Mouse (Mus musculus) heart, postnatal 36 days (tissue): ENCODE data around the gene Znrf1. TPM values are rescaled to one million over a fixed set of nuclear protein-coding genes. Genes with fewer than 3 reads are reported as not detected.

Experiments used
- DNase-seq, 2 experiments: peaks; one replicate each; pipeline ENCODE4 v3.0.0; 2021 to 2022
- intact Hi-C: fragments of 180-260 bp; cut with DNase I; formaldehyde crosslinking; loops from one replicate; pipeline ENCODE4 v1.15.1; 2025
- total RNA-seq, 2 experiments: library from RNA; stranded (reverse); gene quantifications; 2 replicates each; pipeline ENCODE4 v1.2.3; 2021

Znrf1 gene
- total RNA-seq, 2 experiments from 2014 or later = 56.4 to 59.3 TPM

DNA sequence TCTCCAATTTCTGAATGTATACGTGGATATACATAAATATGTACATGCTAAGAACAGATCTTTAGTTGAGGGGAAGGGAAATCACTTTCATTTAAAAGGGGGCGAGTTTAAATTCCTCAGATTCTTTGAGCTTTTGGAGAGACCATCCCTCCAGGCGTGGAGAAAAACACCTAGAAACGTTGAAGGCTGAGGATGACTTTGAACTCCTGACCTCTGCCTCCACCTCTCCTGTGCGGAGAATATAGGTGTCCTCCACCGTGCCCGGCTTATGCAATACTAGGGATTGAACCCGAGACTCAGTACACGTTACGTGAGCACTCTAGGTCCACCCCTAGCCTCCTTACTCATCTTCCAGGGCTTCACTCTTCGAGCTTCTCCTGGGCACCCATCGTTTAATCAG, 4.7 kb upstream of the Znrf1 start:
- intact Hi-C loops = no loop called here
- no peak for DNase-seq

DNA sequence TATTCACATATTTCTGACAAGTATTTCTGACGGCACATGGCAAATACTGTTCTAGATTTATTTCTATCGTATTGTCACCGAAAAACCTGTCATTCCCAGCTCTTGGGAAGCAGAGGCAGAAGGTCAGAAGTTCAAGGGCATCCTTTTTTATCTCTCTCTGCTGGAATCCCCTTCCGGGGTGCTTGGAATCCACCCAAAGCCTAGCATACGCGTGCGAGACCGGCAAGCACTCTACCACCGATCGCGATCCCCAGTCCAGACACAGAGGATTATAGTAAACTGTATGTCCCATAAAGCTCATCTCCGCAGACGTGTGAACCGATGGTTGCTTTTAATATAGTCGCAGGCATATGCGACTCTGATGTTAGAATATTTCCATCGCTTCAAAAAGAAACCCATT, 4.3 kb upstream of the Znrf1 start:
- DNase-seq = no peak
- intact Hi-C loops = loop anchor here (2.0 kb wide), 1 partner anchor 21 kb away; no protein-coding TSS in a partner anchor

DNA sequence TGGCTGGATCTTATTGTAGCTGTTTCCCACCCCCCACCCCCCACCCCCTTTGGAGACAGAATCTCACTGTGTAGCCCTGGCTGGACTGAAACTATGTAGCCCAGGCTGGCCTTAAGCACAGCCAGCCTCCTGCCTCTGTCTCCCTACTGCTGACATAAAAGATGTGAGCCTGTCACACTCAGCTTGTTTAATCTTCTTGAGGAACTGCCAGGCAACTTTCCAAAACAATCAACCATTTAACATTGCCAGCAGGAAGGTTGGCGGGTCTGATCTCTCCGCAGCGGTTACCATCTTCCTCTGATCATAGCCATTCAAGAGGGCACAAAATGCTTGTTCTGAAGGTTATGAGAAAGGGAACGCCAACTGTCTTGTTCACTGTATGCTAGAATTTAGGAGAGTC, 2.4 kb upstream of the Znrf1 start:
- DNase-seq = no peak
- intact Hi-C loops = loop anchor here (2.0 kb wide), 1 partner anchor 23 kb away; no protein-coding TSS in a partner anchor

DNA sequence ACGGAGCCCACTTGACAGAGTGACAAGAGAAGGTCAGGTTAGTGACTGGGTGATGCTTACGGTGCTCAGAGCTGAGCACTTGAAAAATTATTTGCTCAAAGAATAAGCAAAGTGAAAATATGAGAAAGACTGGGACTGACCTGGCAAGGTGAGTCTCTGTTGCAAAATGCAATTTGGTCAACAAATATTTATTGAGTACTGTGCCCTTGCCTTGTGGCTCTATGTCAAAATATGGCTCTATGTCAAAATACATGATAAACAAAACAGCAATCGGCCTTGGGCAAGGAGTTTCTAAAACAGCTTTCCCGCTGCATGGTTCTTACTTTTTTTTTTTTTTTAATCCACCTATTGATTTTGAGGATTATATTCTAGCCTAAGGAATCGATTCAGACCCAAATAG, 406 bp upstream of the Znrf1 start:
- DNase-seq = no peak
- intact Hi-C loops = loop anchor here (5.0 kb wide), 1 partner anchor 193 kb away; no protein-coding TSS in a partner anchor

DNA sequence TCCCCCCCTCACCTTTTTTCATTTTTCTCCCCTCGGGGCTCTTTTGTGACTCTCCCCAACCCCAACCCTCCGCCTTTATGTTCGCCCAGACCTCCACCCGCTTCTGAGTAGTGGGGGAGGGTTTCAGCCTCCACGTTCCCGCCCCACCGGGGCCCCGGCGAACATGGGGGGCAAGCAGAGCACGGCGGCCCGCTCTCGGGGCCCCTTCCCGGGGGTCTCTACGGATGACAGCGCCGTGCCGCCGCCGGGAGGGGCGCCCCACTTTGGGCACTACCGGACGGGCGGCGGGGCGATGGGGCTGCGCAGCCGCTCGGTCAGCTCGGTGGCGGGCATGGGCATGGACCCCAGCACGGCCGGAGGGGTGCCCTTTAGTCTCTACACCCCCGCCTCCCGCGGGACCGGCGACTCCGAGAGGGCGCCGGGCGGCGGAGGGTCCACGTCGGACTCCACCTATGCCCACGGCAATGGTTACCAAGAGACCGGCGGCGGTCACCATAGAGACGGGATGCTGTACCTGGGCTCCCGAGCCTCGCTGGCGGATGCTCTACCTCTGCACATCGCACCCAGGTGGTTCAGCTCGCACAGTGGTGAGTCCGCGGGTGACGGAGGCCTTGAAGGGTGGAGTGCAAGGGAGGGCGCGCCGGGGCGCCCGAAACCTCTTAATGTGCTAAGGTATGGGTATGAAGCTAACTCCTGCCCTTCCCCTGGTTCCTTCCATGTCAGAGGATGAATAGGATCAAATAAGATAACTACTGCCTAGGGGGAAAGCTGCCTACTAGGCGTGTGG, 1.3 kb downstream of the Znrf1 start:
- intact Hi-C loops = loop anchor here (1.0 to 5.0 kb wide), 3 partner anchors 14 to 195 kb away; no protein-coding TSS in a partner anchor
- DNase-seq = peak; percentile 45 to 56

DNA sequence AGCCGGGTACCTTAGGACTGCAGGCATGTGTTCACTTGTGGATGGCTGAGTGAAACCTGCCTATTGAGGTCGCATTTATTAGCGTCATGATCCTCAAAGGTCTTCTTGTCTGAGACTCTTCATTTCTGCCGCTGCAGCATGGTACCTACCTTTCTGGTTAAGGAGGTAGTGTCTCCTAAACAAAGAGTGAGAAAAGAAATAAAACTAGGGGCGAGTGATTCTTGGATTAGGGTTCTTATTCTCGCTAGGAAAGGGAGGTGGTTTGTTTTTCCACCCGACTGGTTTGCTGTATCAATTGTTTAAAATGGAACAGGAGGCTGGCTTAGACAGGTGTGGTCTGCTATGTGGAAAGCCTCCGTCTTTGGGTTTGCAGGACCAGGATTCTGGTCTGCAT, 1.9 kb downstream of the Znrf1 start:
- DNase-seq = no peak
- intact Hi-C loops = loop anchor here (2.0 to 5.0 kb wide), 3 partner anchors 13 to 195 kb away; no protein-coding TSS in a partner anchor

DNA sequence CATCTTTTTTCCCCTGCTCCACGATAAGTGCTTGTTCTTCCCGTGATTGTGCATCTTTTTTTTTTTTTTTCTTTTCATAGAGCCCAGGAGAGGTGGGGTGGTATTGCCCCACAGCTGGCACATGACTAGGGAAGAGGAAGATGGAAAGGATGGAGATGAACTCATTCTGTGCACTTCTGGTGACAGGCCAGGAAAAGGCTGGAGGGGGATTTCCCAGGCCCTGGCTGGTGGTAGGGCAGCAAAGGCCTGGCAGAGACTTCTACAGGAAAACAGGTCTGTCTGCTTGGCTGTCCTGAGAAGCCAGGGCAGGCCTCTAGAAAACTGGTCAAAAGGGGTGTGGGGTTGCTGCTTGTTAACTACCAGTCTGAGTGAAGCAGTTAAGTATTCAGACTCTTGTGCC, 2.3 kb downstream of the Znrf1 start:
- intact Hi-C loops = loop anchor here (2.0 to 5.0 kb wide), 2 partner anchors 59 to 196 kb away; no protein-coding TSS in a partner anchor
- DNase-seq = no peak

DNA sequence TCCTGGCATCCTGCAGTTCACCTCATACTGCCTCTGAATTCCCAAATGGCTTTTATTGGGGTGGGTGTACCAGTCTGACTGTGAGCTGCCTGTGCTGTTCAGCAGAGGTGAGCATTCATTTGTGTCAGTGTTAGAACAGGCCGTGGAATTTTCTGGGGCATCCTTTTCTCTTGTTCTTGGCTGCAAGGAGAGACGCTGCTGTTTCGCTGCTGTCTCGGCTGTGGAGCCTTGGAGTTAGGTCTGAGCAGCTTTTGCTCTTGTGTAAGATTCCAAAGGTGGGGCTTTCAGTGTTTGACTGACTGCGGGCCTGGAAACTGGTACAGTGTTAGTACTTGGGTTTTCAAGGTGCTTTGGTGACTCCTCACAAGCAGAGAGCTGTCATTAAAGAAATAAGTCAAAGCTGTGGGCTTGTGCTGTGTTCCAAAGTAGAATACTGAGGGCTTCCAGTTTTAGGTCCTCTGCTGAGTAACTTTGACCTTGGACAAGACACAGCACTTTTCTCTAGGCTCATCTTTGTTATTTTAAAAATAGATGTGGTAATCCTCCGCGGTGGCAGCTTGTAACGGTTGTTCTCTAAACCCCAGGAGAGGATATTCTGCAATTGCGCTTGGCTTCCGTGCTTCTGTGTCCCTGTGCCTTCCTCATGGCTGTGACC, 3.7 kb downstream of the Znrf1 start:
- intact Hi-C loops = loop anchor here (2.0 to 5.0 kb wide), 2 partner anchors 57 to 197 kb away; no protein-coding TSS in a partner anchor
- DNase-seq = peak in 1 of 2 experiments; percentile 49

DNA sequence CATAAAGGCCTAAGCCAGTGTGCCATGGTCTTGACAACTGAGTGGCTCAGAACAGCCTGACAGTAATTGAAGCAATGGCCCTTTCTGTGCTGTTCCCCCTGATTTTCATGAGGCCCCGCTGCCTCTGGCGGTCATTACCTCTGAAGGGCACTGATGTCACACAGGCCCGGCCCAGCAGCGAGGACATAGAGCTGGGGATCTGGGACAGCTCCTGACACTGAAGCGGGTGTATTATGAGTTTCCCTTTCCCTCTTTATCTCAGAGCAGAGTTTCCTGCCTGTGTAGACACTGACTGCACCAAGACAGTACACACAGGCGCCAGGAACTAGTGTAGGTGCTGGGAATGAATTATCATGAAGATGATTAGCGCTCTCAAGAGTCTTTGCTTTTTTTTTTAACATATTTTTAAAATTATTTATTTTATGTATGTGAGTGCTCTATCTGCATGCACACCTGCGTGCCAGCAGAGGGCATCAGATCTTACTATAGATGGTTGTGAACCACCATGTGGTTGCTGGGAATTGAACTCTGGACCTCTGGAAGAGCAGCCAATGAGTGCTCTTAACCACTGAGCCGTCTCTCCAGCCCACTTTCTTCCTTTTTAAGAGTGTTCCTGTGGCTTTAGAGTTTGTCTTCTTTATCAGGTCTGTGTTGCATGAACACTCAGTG, 7.9 kb downstream of the Znrf1 start:
- no peak for DNase-seq
- intact Hi-C loops = no loop called here

DNA sequence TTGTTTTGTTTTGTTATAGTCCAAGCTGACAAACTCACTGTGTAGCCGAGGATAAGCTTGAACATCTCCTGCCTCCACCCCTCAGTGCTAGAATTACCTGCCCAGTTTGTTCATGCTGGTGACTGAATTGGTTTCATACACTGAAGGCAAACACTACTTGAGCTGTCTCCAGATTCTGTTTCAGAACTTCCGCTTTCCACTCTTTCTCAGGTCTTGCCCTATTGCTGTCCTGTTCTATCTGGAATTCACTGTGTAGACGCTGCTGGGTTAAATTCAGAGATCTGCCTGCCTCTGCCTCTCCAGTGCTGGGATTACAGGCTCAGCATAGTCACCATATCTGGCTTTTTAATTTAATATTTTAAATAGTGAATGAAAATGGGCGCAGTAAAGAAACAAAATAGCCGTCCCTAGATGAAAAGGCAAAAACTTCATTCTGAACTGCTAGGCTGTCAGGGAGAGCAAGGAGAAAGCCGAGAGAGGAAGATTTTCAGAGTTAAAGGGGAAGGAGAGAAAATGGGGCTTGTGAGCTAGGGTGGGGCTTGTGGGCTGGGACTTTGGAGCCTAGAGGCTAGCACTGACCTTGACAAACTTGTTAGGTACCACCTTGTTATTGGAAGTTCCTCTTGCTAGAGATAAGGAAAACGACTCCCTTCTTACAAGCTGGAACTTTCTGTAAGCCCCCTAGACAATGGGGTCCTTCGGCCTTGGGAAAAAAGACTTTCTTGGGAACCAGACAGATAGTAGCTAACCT, 9.7 kb downstream of the Znrf1 start:
- DNase-seq = no peak
- intact Hi-C loops = no loop called here

DNA sequence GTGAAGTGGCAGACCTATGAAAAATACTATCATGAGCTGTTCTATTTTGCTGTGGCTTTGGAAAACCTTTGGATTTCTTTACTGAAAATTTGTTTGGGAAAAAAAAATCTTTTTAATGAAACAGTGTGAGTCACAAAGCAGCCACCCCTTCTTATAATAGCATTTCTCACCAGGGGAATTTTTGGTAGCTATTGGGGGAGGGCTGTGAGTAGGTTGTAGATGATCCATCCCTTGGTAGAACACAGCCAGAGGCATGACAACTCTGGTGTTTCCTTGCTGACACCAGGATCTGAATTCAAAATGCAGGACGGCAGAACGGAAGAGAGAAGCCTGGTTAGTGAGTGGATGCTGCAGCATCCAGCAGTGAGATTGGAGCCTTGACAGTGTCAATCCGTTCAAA, 11.2 kb downstream of the Znrf1 start:
- intact Hi-C loops = no loop called here
- DNase-seq = no peak

DNA sequence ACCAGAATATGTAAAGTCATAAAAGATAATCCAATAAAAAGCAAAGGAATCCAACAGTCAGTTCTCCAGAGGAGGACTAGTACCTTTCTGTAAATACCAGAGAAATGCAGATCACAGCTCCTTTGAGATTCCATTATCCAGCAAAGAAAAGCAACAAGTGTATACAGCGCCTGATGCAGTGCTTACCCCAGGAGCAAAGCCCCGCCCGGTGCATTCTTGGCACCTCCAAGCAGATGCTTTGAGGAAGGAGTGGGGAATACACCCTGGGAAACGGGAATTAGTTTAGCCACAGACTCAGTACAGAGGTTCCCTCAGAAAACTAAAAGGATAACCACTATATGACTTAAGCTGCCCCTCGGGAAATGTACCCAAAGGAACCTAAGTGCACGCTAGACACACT, 12.3 kb downstream of the Znrf1 start:
- no peak for DNase-seq
- intact Hi-C loops = no loop called here

DNA sequence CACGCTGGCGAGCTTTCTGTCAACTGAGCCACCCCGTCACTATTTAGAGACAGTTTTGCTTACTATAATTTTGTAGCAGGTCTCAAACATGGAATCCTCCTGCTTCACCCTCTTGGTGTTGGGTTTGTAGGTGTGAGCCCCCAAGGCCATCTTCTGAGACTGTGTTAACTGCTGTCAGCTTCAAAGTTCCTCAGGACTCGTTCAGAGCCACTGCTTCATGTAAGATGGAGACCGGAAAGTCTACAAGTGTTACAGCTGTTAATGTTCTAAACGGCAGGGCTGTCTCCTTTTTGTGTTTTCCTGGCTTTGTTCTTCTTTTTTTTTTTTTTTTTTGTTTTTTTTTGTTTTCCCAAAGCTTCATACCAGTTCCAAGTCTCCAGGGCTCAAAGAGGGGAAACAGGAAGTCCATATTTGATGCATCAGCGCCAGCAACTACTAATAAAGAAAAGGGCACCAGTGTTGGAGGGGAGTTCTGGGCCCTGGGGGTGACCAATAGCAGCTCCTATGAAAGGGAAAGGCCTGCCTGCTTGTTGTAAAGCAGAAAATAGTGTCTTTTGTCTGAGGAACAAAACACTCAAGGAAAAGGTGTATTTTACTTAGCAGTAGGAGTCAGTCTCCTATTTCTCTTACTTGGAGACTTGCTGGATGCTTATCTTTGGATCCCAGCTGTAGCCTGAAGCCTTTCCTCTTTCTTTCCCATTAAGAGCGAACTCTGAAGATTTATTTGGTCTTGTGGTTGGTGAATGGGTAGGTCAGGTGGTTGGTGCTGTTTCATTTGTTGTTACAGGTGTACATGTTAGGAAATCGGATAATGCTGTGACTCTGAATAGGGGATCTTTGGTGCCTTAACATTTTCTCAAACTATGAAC, 14.3 kb downstream of the Znrf1 start:
- intact Hi-C loops = loop anchor here (2.0 kb wide), 1 partner anchor 13 kb away; the partner anchor contains the start of gene Znrf1
- DNase-seq = peak in 1 of 2 experiments; percentile 48

DNA sequence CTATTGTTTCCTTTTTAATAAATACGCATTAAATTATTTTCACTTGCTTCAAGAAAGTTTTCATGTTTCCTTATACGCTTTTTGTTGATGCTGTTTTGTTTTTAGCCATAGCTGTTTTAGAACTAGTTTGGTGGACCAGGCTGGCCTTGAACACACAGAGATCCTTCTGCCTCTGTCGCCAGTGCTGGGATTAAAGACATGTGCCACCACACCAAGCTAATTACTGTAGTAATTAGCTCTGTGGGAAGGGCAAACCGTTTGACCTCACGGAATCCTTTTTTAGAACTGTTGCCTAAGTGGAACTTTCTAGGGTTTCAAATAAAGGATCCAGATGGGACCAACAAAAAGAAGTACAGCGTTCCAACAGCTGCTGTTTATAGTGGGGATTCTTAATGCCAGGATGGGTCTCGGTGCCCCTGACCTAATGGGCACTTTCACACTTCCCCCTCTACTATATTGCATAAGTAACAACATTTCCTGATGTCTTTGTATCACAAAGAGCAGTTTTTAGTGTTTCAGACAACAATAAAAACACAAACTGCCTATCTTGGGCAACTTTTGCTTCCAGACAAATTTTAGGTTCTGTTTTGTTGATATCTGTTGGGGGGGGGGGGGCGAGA, 15.7 kb downstream of the Znrf1 start:
- no peak for DNase-seq
- intact Hi-C loops = loop anchor here (2.0 kb wide), 1 partner anchor 15 kb away; the partner anchor contains the start of gene Znrf1

DNA sequence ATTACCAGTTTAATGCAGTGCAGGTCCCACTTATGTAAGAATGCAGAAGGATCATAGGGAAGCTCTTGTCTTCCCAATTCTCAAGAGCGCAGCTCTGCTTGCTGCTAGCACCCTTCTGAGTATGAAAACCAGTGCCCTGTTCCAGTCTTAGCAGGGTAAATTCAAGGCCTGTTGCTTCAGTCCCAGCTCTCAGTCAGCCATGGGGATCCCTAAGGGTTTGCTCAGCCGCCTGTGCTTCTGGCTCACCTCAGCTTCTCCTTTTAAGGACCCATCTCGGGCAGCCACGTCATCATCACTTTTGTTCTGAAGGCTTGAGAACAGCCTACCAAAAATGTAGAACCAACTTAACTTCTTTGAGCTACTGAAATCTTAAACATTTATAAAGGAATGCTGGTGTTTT, 25.9 kb downstream of the Znrf1 start:
- no peak for DNase-seq
- intact Hi-C loops = no loop called here

DNA sequence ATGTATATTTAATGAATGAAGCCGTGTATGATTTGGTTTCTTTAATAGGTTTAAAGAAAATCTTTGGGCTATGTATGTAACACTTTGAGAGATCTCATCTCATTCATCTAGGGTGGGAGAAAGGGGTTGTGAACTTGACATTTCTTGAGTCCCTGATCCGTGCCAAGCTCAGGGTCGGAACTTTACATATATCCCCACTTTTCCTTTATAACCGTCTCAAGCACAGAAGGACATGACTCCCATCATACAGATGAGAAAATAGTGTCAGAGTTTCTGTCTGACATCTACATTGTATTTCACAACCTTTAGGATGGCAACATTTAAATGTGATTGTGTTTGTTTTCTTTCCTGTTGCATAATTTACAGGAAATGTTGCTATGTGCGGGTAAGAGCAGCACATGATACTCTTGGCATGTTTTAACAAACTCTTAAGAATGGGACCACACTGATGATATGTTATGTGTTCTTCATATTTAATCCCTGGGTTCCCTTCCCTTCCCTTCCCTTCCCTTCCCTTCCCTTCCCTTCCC, 26.4 kb downstream of the Znrf1 start:
- intact Hi-C loops = no loop called here
- DNase-seq = no peak

DNA sequence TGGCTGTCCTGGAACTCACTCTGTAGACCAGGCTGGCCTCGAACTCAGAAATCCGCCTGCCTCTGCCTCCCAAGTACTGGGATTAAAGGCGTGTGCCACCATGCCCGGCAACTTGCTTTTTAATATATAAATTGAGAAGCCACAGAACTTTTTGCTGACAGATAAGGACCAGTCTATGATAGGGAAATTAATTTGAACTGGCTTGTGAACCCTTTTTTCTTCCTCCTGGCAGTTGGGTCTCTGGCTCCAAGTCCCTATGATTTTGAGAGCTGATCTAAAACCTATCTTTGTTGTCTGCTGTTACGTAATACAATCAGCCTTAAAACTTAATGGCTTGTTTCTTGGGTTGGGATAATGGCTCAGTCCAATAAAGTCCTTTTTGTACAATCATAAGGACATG, 27.2 kb downstream of the Znrf1 start:
- DNase-seq = no peak
- intact Hi-C loops = no loop called here

DNA sequence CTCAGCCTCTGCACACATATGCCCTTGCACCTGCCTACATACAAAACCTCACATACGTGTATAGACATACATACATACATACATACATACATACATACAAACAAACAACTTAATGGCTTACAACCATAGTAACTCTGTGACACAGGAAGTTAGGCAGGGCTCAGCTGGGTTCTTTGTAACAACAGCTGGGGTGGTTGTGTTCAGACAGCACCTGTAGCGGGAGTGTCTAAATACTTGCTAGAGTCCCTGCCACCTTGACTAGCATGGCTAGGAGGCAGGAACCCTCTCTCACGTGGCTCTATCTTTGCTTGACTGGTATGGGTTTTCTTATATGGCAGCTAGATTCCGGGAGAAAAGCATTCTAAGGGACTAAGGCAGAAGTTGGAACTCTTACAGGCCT, 27.8 kb downstream of the Znrf1 start:
- intact Hi-C loops = no loop called here
- DNase-seq = no peak

DNA sequence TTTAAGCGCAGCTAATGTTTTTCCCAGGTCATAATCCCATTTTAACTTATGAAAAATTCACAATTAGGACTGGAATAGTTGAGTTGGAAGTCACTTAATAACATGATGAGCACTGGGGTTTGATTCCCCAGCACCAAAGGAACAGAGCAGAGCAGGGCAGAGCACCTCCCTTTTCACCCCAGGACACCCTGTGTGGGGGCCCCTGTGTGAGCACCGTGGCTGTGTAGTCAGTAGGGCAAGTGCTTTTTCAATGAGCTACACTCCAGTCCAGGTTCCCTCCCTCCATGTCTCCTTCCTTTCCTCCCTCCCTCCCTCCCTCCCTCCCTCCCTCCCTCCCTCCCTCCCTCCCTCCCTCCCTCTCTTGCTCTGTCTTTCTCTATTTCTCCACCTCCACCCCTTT, 28.2 kb downstream of the Znrf1 start:
- intact Hi-C loops = no loop called here
- DNase-seq = no peak
